Mouse (Mus musculus): ENCODE measurements around the gene Mrpl23. TPM values are rescaled to one million over a fixed set of nuclear protein-coding genes. Genes with fewer than 3 reads are reported as not detected.

The Mrpl23 gene
- polyA plus RNA-seq, 1 experiment from 2014 or later = 18.7 TPM

- no peak overlapping the region for H3K9ac ChIP-seq (replicated peaks)
- peak; percentile 43 for DNase-seq
- no peaks in the 10 kb centered on the region for H3K9me3 ChIP-seq (ENCODE audit: low read length)
- no peak overlapping the region for H3K4me2 ChIP-seq (ENCODE audit: low read depth, low read length)
- H3K36me3 ChIP-seq (replicated peaks; ENCODE audit: insufficient read depth, low read length) = no peaks in the 10 kb centered on the region
- H3K27ac ChIP-seq (ENCODE audit: low read depth) = peak overlapping the region; percentile 90
- H3K4me1 ChIP-seq (ENCODE audit: insufficient read depth) = peaks cover 46% of the 10 kb centered on the region
- TF ChIP-seq CTCF (IDR thresholded peaks at IDR 0.05; ENCODE audit: low read depth) = no peak
- no peak for TF ChIP-seq EP300 (IDR thresholded peaks at IDR 0.05; ENCODE audit: low read depth)
- H3K4me3 ChIP-seq (ENCODE audit: low read depth, low read length) = no peak overlapping the region
- 45% methylated on average over 18 of the region's 18 CpGs for WGBS (ENCODE audit: insufficient replicate concordance)
- ATAC-seq = peak; percentile 39; the same call in 1 of the 2 replicates
- no peaks in the 10 kb centered on the region for H3K27me3 ChIP-seq (ENCODE audit: insufficient read depth, low read length)
Observed at GRCm38 (mm10) chr7:142560942-142561855, 28.7 kb downstream of the Mrpl23 start.

DNA sequence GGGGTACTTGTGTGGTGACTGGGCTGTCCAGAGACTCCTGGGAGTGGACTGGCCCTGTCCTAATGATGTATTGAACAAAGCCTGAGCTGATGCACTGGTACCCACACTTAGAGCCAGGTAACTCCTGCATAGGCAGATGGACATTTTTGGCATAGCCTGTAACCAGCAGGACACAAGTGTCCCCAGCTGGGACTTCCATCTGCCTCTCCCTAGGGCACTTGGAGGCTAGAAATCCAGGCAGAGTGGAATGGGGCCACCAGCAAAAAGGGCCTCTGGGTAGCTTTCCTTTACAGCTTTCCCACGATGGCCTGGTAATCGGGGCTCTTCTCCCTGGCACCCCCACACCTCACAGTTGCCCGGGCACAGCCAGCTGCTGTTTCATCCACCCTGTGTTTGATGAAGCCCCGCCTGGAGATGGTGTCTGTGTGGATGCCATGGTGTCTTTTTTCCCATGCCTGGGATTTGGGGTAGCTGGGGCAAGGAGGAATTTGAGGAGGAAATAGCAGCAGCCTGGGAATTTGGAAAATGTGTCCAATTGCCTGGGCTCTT lies 29.4 kb downstream of the Mrpl23 start:
- H3K4me3 ChIP-seq (ENCODE audit: low read depth, low read length) = no peak overlapping the region
- no peak overlapping the region for H3K4me2 ChIP-seq (ENCODE audit: low read depth, low read length)
- H3K27ac ChIP-seq (ENCODE audit: low read depth) = peak overlapping the region; percentile 90
- no peak overlapping the region for H3K9ac ChIP-seq (replicated peaks)
- H3K27me3 ChIP-seq (ENCODE audit: insufficient read depth, low read length) = no peaks in the 10 kb centered on the region
- no peak for DNase-seq
- H3K9me3 ChIP-seq (ENCODE audit: low read length) = no peaks in the 10 kb centered on the region
- 52% methylated on average over 4 of the region's 4 CpGs for WGBS (ENCODE audit: insufficient replicate concordance)
- no peak for TF ChIP-seq EP300 (IDR thresholded peaks at IDR 0.05; ENCODE audit: low read depth)
- no peak for TF ChIP-seq CTCF (IDR thresholded peaks at IDR 0.05; ENCODE audit: low read depth)
- peaks cover 51% of the 10 kb centered on the region for H3K4me1 ChIP-seq (ENCODE audit: insufficient read depth)
- no peak for ATAC-seq
- no peaks in the 10 kb centered on the region for H3K36me3 ChIP-seq (replicated peaks; ENCODE audit: insufficient read depth, low read length)

- peak overlapping the region; percentile 90 for H3K27ac ChIP-seq (ENCODE audit: low read depth)
- H3K9me3 ChIP-seq (ENCODE audit: low read length) = no peaks in the 10 kb centered on the region
- H3K4me3 ChIP-seq (ENCODE audit: low read depth, low read length) = no peak overlapping the region
- no peaks in the 10 kb centered on the region for H3K36me3 ChIP-seq (replicated peaks; ENCODE audit: insufficient read depth, low read length)
- H3K9ac ChIP-seq (replicated peaks) = no peak overlapping the region; the same call in 1 of the 2 replicates
- no peak overlapping the region for H3K4me2 ChIP-seq (ENCODE audit: low read depth, low read length)
- DNase-seq = peak; percentile 65
- WGBS (ENCODE audit: insufficient replicate concordance) = 45% methylated on average over 6 of the region's 6 CpGs
- ATAC-seq = peak; percentile 59
- H3K27me3 ChIP-seq (ENCODE audit: insufficient read depth, low read length) = no peaks in the 10 kb centered on the region
- H3K4me1 ChIP-seq (ENCODE audit: insufficient read depth) = peaks cover 56% of the 10 kb centered on the region
- TF ChIP-seq EP300 (IDR thresholded peaks at IDR 0.05; ENCODE audit: low read depth) (no peak), CTCF (IDR thresholded peaks at IDR 0.05; ENCODE audit: low read depth) (no peak)
Observed at GRCm38 (mm10) chr7:142563168-142563567, 30.7 kb downstream of the Mrpl23 start.

GRCm38 (mm10) chr7:142564955-142565643 lies 32.6 kb downstream of the Mrpl23 start:
- peak; percentile 31 for DNase-seq
- 60% methylated on average over 11 of the region's 11 CpGs for WGBS (ENCODE audit: insufficient replicate concordance)
- peak overlapping the region; percentile 90 for H3K27ac ChIP-seq (ENCODE audit: low read depth)

GRCm38 (mm10) chr7:142566512-142566911 lies 34.0 kb downstream of the Mrpl23 start:
- Histone ChIP-seq H3K27ac (ENCODE audit: low read depth) (peak overlapping the region; percentile 90), H3K9ac (replicated peaks) (peak overlapping the region; percentile 34; the same call in 1 of the 2 replicates), H3K9me3 (ENCODE audit: low read length) (no peaks in the 10 kb centered on the region), H3K4me1 (ENCODE audit: insufficient read depth) (peaks cover 64% of the 10 kb centered on the region), H3K27me3 (ENCODE audit: insufficient read depth, low read length) (no peaks in the 10 kb centered on the region), H3K4me2 (ENCODE audit: low read depth, low read length) (no peak overlapping the region), H3K36me3 (replicated peaks; ENCODE audit: insufficient read depth, low read length) (no peaks in the 10 kb centered on the region), H3K4me3 (ENCODE audit: low read depth, low read length) (no peak overlapping the region)
- ATAC-seq (peak; percentile 15; the same call in 1 of the 2 replicates), DNase-seq (peak; percentile 57)
- TF ChIP-seq EP300 (IDR thresholded peaks at IDR 0.05; ENCODE audit: low read depth) = peak; percentile 84
- no peak for TF ChIP-seq CTCF (IDR thresholded peaks at IDR 0.05; ENCODE audit: low read depth)
- 40% methylated on average over 9 of the region's 9 CpGs for WGBS (ENCODE audit: insufficient replicate concordance)

More at GRCm38 (mm10) chr7:142564955-142565643, 32.6 kb downstream of the Mrpl23 start:
- no peak for TF ChIP-seq CTCF (IDR thresholded peaks at IDR 0.05; ENCODE audit: low read depth)
- TF ChIP-seq EP300 (IDR thresholded peaks at IDR 0.05; ENCODE audit: low read depth) = no peak
- H3K27me3 ChIP-seq (ENCODE audit: insufficient read depth, low read length) = no peaks in the 10 kb centered on the region
- peak overlapping the region; percentile 30; the same call in 1 of the 2 replicates for H3K9ac ChIP-seq (replicated peaks)
- no peaks in the 10 kb centered on the region for H3K36me3 ChIP-seq (replicated peaks; ENCODE audit: insufficient read depth, low read length)
- no peak overlapping the region for H3K4me2 ChIP-seq (ENCODE audit: low read depth, low read length)
- no peak for ATAC-seq
- peaks cover 61% of the 10 kb centered on the region for H3K4me1 ChIP-seq (ENCODE audit: insufficient read depth)
- H3K4me3 ChIP-seq (ENCODE audit: low read depth, low read length) = no peak overlapping the region
- no peaks in the 10 kb centered on the region for H3K9me3 ChIP-seq (ENCODE audit: low read length)

- Histone ChIP-seq H3K9ac (replicated peaks) (no peak overlapping the region), H3K36me3 (replicated peaks; ENCODE audit: insufficient read depth, low read length) (no peaks in the 10 kb centered on the region), H3K4me2 (ENCODE audit: low read depth, low read length) (no peak overlapping the region), H3K4me3 (ENCODE audit: low read depth, low read length) (no peak overlapping the region), H3K9me3 (ENCODE audit: low read length) (no peaks in the 10 kb centered on the region), H3K4me1 (ENCODE audit: insufficient read depth) (peaks cover 58% of the 10 kb centered on the region), H3K27me3 (ENCODE audit: insufficient read depth, low read length) (no peaks in the 10 kb centered on the region), H3K27ac (ENCODE audit: low read depth) (peak overlapping the region; percentile 92)
- peak; percentile 91 for ATAC-seq
- WGBS (ENCODE audit: insufficient replicate concordance) = 40% methylated on average over 7 of the region's 8 CpGs
- peak; percentile 89 for DNase-seq
- TF ChIP-seq CTCF (IDR thresholded peaks at IDR 0.05; ENCODE audit: low read depth) (no peak), EP300 (IDR thresholded peaks at IDR 0.05; ENCODE audit: low read depth) (peak; percentile 93)
Observed at GRCm38 (mm10) chr7:142568985-142569384, 36.5 kb downstream of the Mrpl23 start.

All from liver, postnatal 0 days (tissue).